Mouse (Mus musculus): ENCODE data around the gene B4gat1. TPM values are rescaled to one million over a fixed set of nuclear protein-coding genes. Genes with fewer than 3 reads are reported as not detected.

The B4gat1 gene
- polyA plus RNA-seq (2014; fragmentation: Nextera tagmentation; extraction: Ambion mirVana): 35.4 and 45.2 TPM in 2 replicates

- Histone ChIP-seq H3K4me1 (replicated peaks; ENCODE audit: control insufficient read depth, insufficient read depth, low read length) (peaks cover 3% of the 10 kb centered on the region; the same call in 1 of the 2 replicates), H3K4me3 (ENCODE audit: low read depth, low read length) (peak within 1 kb of the TSS; percentile 78), H3K27ac (ENCODE audit: low read depth, low read length) (peak within 1 kb of the TSS; percentile 76), H3K9ac (ENCODE audit: low read depth, low read length) (peak within 1 kb of the TSS; percentile 89), H3K4me2 (replicated peaks; ENCODE audit: low read depth, low read length) (peak within 1 kb of the TSS; percentile 99), H3K9me3 (ENCODE audit: control insufficient read depth, low read length) (no peaks in the 10 kb centered on the region), H3K36me3 (ENCODE audit: control insufficient read depth, insufficient read depth, low read length) (no peaks in the 10 kb centered on the region), H3K27me3 (ENCODE audit: control insufficient read depth, insufficient read depth, low read length) (no peaks in the 10 kb centered on the region)
- under 1% methylated on average over 44 of the region's 44 CpGs for WGBS
- DNase-seq (ENCODE audit: low spot score) (peak; percentile 92), ATAC-seq (ENCODE audit: low FRiP score) (peak; percentile 89)
These were observed at the start of gene B4gat1, which contains the start of gene AC124502.3 for GRCm38 (mm10) chr19:5038709-5039156. Gene B4gat1 (plus strand): TSS chr19:5038826. Gene AC124502.3 (plus strand): TSS chr19:5038891.

- Histone ChIP-seq H3K27me3 (ENCODE audit: control insufficient read depth, insufficient read depth, low read length) (peaks cover 58% of the 10 kb centered on the region), H3K36me3 (ENCODE audit: control insufficient read depth, insufficient read depth, low read length) (no peaks in the 10 kb centered on the region), H3K9ac (ENCODE audit: low read depth, low read length) (no peak overlapping the region), H3K4me1 (replicated peaks; ENCODE audit: control insufficient read depth, insufficient read depth, low read length) (no peaks in the 10 kb centered on the region), H3K4me3 (ENCODE audit: low read depth, low read length) (no peak overlapping the region), H3K4me2 (replicated peaks; ENCODE audit: low read depth, low read length) (no peak overlapping the region), H3K27ac (ENCODE audit: low read depth, low read length) (no peak overlapping the region), H3K9me3 (ENCODE audit: control insufficient read depth, low read length) (no peaks in the 10 kb centered on the region)
- WGBS: 3% methylated on average over 13 of the region's 13 CpGs
- DNase-seq (ENCODE audit: low spot score) (peak; percentile 94), ATAC-seq (ENCODE audit: low FRiP score) (no peak)
These were observed 49.6 kb upstream of the B4gat1 start for GRCm38 (mm10) chr19:4989013-4989412.

- peak overlapping the region; percentile 48 for H3K4me2 ChIP-seq (replicated peaks; ENCODE audit: low read depth, low read length)
- H3K36me3 ChIP-seq (ENCODE audit: control insufficient read depth, insufficient read depth, low read length): no peaks in the 10 kb centered on the region
- H3K9me3 ChIP-seq (ENCODE audit: control insufficient read depth, low read length): no peaks in the 10 kb centered on the region
- H3K4me3 ChIP-seq (ENCODE audit: low read depth, low read length): peak overlapping the region; percentile 34
- ATAC-seq (ENCODE audit: low FRiP score): no peak
- no peak overlapping the region for H3K27ac ChIP-seq (ENCODE audit: low read depth, low read length)
- peaks cover 52% of the 10 kb centered on the region for H3K27me3 ChIP-seq (ENCODE audit: control insufficient read depth, insufficient read depth, low read length)
- 17% methylated on average over 40 of the region's 47 CpGs for WGBS
- 0 out of 2 replicates have a peak overlapping the region, but pooled peaks have one; percentile 42 for H3K9ac ChIP-seq (ENCODE audit: low read depth, low read length)
- H3K4me1 ChIP-seq (replicated peaks; ENCODE audit: control insufficient read depth, insufficient read depth, low read length): no peaks in the 10 kb centered on the region
- DNase-seq (ENCODE audit: low spot score): peak; percentile 48
These were observed 49.0 kb upstream of the B4gat1 start for GRCm38 (mm10) chr19:4989434-4990255.

GRCm38 (mm10) chr19:4990256-4990625, 48.4 kb upstream of the B4gat1 start, which contains the start of gene Npas4:
Gene Npas4 (minus strand): TSS chr19:4990316.
- peak within 1 kb of the TSS; percentile 48 for H3K4me2 ChIP-seq (replicated peaks; ENCODE audit: low read depth, low read length)
- H3K27ac ChIP-seq (ENCODE audit: low read depth, low read length): no peak within 1 kb of the TSS
- no peaks in the 10 kb centered on the region for H3K36me3 ChIP-seq (ENCODE audit: control insufficient read depth, insufficient read depth, low read length)
- DNase-seq (ENCODE audit: low spot score) (no peak), ATAC-seq (ENCODE audit: low FRiP score) (no peak)
- H3K27me3 ChIP-seq (ENCODE audit: control insufficient read depth, insufficient read depth, low read length): peaks cover 47% of the 10 kb centered on the region
- no peaks in the 10 kb centered on the region for H3K9me3 ChIP-seq (ENCODE audit: control insufficient read depth, low read length)
- 0 out of 2 replicates have a peak within 1 kb of the TSS, but pooled peaks have one; percentile 42 for H3K9ac ChIP-seq (ENCODE audit: low read depth, low read length)
- H3K4me3 ChIP-seq (ENCODE audit: low read depth, low read length): peak within 1 kb of the TSS; percentile 34
- no peaks in the 10 kb centered on the region for H3K4me1 ChIP-seq (replicated peaks; ENCODE audit: control insufficient read depth, insufficient read depth, low read length)
- 26% methylated on average over 4 of the region's 4 CpGs for WGBS

GRCm38 (mm10) chr19:4990716-4991115, 47.9 kb upstream of the B4gat1 start:
- ATAC-seq (ENCODE audit: low FRiP score) (no peak), DNase-seq (ENCODE audit: low spot score) (peak; percentile 20)
- Histone ChIP-seq H3K9ac (ENCODE audit: low read depth, low read length) (no peak overlapping the region), H3K4me2 (replicated peaks; ENCODE audit: low read depth, low read length) (peak overlapping the region; percentile 30), H3K4me1 (replicated peaks; ENCODE audit: control insufficient read depth, insufficient read depth, low read length) (no peaks in the 10 kb centered on the region), H3K36me3 (ENCODE audit: control insufficient read depth, insufficient read depth, low read length) (no peaks in the 10 kb centered on the region), H3K4me3 (ENCODE audit: low read depth, low read length) (peak overlapping the region; percentile 6; the same call in 1 of the 2 replicates), H3K27ac (ENCODE audit: low read depth, low read length) (no peak overlapping the region), H3K9me3 (ENCODE audit: control insufficient read depth, low read length) (no peaks in the 10 kb centered on the region), H3K27me3 (ENCODE audit: control insufficient read depth, insufficient read depth, low read length) (peaks cover 47% of the 10 kb centered on the region)
- WGBS: 1% methylated on average over 5 of the region's 22 CpGs

- no peak overlapping the region for H3K4me2 ChIP-seq (replicated peaks; ENCODE audit: low read depth, low read length)
- ATAC-seq (ENCODE audit: low FRiP score) (no peak), DNase-seq (ENCODE audit: low spot score) (peak; percentile 45)
- no peak overlapping the region for H3K4me3 ChIP-seq (ENCODE audit: low read depth, low read length)
- WGBS: 17% methylated on average over 8 of the region's 8 CpGs
- no peak overlapping the region for H3K27ac ChIP-seq (ENCODE audit: low read depth, low read length)
- H3K36me3 ChIP-seq (ENCODE audit: control insufficient read depth, insufficient read depth, low read length): no peaks in the 10 kb centered on the region
- H3K4me1 ChIP-seq (replicated peaks; ENCODE audit: control insufficient read depth, insufficient read depth, low read length): no peaks in the 10 kb centered on the region
- H3K9me3 ChIP-seq (ENCODE audit: control insufficient read depth, low read length): no peaks in the 10 kb centered on the region
- peaks cover 43% of the 10 kb centered on the region for H3K27me3 ChIP-seq (ENCODE audit: control insufficient read depth, insufficient read depth, low read length)
- H3K9ac ChIP-seq (ENCODE audit: low read depth, low read length): no peak overlapping the region
These were observed 46.3 kb upstream of the B4gat1 start for GRCm38 (mm10) chr19:4992371-4992770.

GRCm38 (mm10) chr19:4992904-4993303, 45.7 kb upstream of the B4gat1 start:
- 7% methylated on average over 9 of the region's 9 CpGs for WGBS
- Histone ChIP-seq H3K9me3 (ENCODE audit: control insufficient read depth, low read length) (no peaks in the 10 kb centered on the region), H3K9ac (ENCODE audit: low read depth, low read length) (no peak overlapping the region), H3K27me3 (ENCODE audit: control insufficient read depth, insufficient read depth, low read length) (peaks cover 41% of the 10 kb centered on the region), H3K4me2 (replicated peaks; ENCODE audit: low read depth, low read length) (no peak overlapping the region), H3K4me1 (replicated peaks; ENCODE audit: control insufficient read depth, insufficient read depth, low read length) (no peaks in the 10 kb centered on the region), H3K36me3 (ENCODE audit: control insufficient read depth, insufficient read depth, low read length) (no peaks in the 10 kb centered on the region), H3K27ac (ENCODE audit: low read depth, low read length) (no peak overlapping the region), H3K4me3 (ENCODE audit: low read depth, low read length) (no peak overlapping the region)
- no peak for DNase-seq (ENCODE audit: low spot score)
- ATAC-seq (ENCODE audit: low FRiP score): no peak

GRCm38 (mm10) chr19:4994043-4994442, 44.6 kb upstream of the B4gat1 start:
- no peak for DNase-seq (ENCODE audit: low spot score)
- 57% methylated on average over 5 of the region's 5 CpGs for WGBS
- no peak for ATAC-seq (ENCODE audit: low FRiP score)
- Histone ChIP-seq H3K27ac (ENCODE audit: low read depth, low read length) (no peak overlapping the region), H3K4me2 (replicated peaks; ENCODE audit: low read depth, low read length) (no peak overlapping the region), H3K4me3 (ENCODE audit: low read depth, low read length) (no peak overlapping the region), H3K36me3 (ENCODE audit: control insufficient read depth, insufficient read depth, low read length) (no peaks in the 10 kb centered on the region), H3K27me3 (ENCODE audit: control insufficient read depth, insufficient read depth, low read length) (peaks cover 34% of the 10 kb centered on the region), H3K9me3 (ENCODE audit: control insufficient read depth, low read length) (no peaks in the 10 kb centered on the region), H3K4me1 (replicated peaks; ENCODE audit: control insufficient read depth, insufficient read depth, low read length) (no peaks in the 10 kb centered on the region), H3K9ac (ENCODE audit: low read depth, low read length) (no peak overlapping the region)
